Mouse (Mus musculus) forebrain, postnatal 0 days (tissue): ENCODE measurements around the gene Cnnm3. TPM values are rescaled to one million over a fixed set of nuclear protein-coding genes. Genes with fewer than 3 reads are reported as not detected.

Source experiments
- ATAC-seq: fragments of 200-750 bp; cut with Nextera tagmentation; 2 replicates; pipeline ENCODE4 v1.8.0; 2017; ENCODE audit warnings: mild to moderate bottlenecking, moderate library complexity
- DNase-seq: peaks from one replicate; pipeline ENCODE4 v3.0.0-alpha.2; 2015
- H3K27ac ChIP-seq: fragments of 300-500 bp; sonication (generic); 2 replicates; pipeline ENCODE4 v1.5.1; 2014; ENCODE audit warnings: low read depth, mild to moderate bottlenecking, antibody characterized with exemption, low read length, moderate library complexity, mixed read lengths
- H3K27me3 ChIP-seq: fragments of 300-500 bp; sonication (generic); 2 replicates; pipeline ENCODE4 v1.6.1; 2014; ENCODE audit warnings: mild to moderate bottlenecking, low read length, mixed read lengths; ENCODE audit not compliant: insufficient read depth
- H3K36me3 ChIP-seq: fragments of 300-500 bp; sonication (generic); 2 replicates; pipeline ENCODE4 v1.6.1; 2014; ENCODE audit warnings: mild to moderate bottlenecking, moderate library complexity; ENCODE audit not compliant: insufficient read depth
- H3K4me1 ChIP-seq: fragments of 300-500 bp; sonication (generic); 2 replicates; pipeline ENCODE4 v1.6.1; 2014; ENCODE audit warnings: antibody characterized with exemption; ENCODE audit not compliant: insufficient read depth
- H3K4me2 ChIP-seq: fragments of 300-500 bp; sonication (generic); 2 replicates; pipeline ENCODE4 v1.6.1; 2014; ENCODE audit warnings: low read depth, mild to moderate bottlenecking, moderate library complexity
- H3K4me3 ChIP-seq: fragments of 300-500 bp; sonication (generic); 2 replicates; pipeline ENCODE4 v1.5.1; 2014; ENCODE audit warnings: low read depth, low read length, mixed read lengths
- H3K9ac ChIP-seq: fragments of 300-500 bp; sonication (generic); 2 replicates; pipeline ENCODE4 v1.6.1; 2014; ENCODE audit warnings: mild to moderate bottlenecking
- H3K9me3 ChIP-seq: fragments of 300-500 bp; sonication (generic); 2 replicates; pipeline ENCODE4 v1.6.1; 2016; ENCODE audit warnings: low read length
- CTCF ChIP-seq: sonication (generic); IDR thresholded peaks from 2 replicates; pipeline ENCODE4 v1.5.1; 2016; ENCODE audit warnings: antibody characterized with exemption, control low read depth, low read depth
- WGBS: fragments of 180-500 bp; shearing (Covaris S2); extraction: QIAGEN DNeasy Blood & Tissue Kit; methylation state at CpG from one replicate; pipeline ENCODE4 v1.1.7; 2014; 5-methylcytosine and 5-hydroxymethylcytosine counted together
- polyA plus RNA-seq: library from polyadenylated mRNA; unstranded; fragments of >200 nt; fragmentation: Nextera tagmentation; extraction: Ambion mirVana; gene quantifications from 2 replicates; pipeline ENCODE4 v1.2.1, GENCODE M21; 2015
- total RNA-seq: library from RNA; depleted of rRNA; stranded (reverse); fragments of >200 nt; gene quantifications from 2 replicates; pipeline ENCODE4 v1.2.3, GENCODE M21; 2014

The Cnnm3 gene
- total and polyA plus RNA-seq, 2 experiments from 2014 or later, result 4.8 to 29.1 TPM

DNA sequence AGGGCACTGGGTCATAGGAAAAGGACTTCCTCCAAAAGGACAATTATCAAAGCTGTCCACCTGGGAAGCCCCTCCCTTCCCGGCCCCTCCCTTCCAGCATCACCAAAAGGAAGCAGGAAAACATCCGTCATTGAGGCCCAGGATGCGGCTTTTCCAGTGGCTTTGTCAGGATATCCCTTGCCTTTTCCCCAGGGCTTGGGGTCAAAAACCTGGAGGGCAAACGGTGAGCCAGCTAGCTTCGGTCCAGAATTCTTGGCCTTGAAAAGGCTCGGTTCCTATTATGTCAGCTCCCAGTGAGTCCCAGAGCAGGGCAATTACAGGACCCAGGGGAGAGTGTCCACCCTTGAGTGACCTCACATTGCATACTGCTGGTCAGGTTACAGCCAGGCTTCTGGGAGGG is 49.2 kb downstream of the Cnnm3 start:
- no peak for TF ChIP-seq CTCF
- Histone ChIP-seq H3K27ac (no peak overlapping the region), H3K4me3 (no peak overlapping the region), H3K4me2 (no peak overlapping the region), H3K9ac (no peak overlapping the region), H3K9me3 (no peaks in the 10 kb centered on the region), H3K27me3 (no peaks in the 10 kb centered on the region), H3K36me3 (no peaks in the 10 kb centered on the region), H3K4me1 (0 out of 2 replicates have a peak, but pooled peaks cover 2% of the 10 kb centered on the region)
- WGBS, result 68% methylated on average over 6 of the region's 6 CpGs
- DNase-seq (no peak), ATAC-seq (no peak)

DNA sequence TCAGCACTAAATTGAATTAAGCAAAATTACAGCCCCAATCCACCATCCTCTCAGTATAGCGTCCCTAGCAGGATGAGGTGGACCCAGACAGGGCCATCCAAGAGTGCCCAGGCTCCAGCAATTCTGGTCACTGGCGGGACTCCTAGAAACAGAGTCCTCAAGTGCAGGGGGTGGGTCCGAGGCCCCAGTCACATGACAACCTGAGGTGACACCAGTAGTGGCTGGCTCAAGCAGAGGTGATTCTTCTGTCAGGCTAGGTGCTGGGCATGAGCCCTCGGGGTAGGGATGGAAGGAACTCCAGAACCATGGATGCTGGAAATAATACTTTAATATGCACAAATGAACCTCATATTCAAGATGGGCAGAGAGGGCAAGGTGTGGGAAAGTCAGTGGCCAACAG is 50.7 kb downstream of the Cnnm3 start:
- no peak for TF ChIP-seq CTCF
- no peak for DNase-seq
- Histone ChIP-seq H3K27ac (no peak overlapping the region), H3K27me3 (no peaks in the 10 kb centered on the region), H3K4me3 (no peak overlapping the region), H3K9ac (no peak overlapping the region), H3K9me3 (no peaks in the 10 kb centered on the region), H3K4me2 (no peak overlapping the region), H3K4me1 (no peaks in the 10 kb centered on the region), H3K36me3 (no peaks in the 10 kb centered on the region)
- no peak for ATAC-seq
- WGBS, result 77% methylated on average over 4 of the region's 4 CpGs

DNA sequence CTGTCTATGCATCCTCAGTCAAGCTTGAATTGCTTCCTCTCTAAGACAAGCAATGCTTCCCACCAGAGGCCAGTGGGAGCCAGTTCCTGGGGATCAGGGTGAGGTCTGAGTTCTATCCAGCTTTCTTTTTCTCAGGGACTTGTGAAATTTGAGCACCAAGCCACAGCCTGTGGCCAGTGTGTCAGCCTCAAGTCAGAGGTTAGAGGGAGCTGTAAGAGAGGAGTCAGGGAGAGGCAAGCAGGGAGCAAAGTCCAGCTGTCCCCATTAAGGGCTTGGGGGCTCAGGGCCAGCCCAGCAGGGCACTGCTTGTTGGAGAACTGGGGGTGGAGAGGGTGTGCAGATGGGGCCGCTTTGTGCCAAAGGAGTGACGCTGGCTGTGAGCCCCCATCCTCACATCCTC is 51.5 kb downstream of the Cnnm3 start:
- no peak overlapping the region for H3K4me3 ChIP-seq
- TF ChIP-seq CTCF, result no peak
- H3K27me3 ChIP-seq, result no peaks in the 10 kb centered on the region
- H3K4me1 ChIP-seq, result no peaks in the 10 kb centered on the region
- no peak overlapping the region for H3K27ac ChIP-seq
- H3K9me3 ChIP-seq, result no peaks in the 10 kb centered on the region
- 84% methylated on average over 2 of the region's 2 CpGs for WGBS
- H3K4me2 ChIP-seq, result no peak overlapping the region
- no peaks in the 10 kb centered on the region for H3K36me3 ChIP-seq
- DNase-seq, result no peak
- ATAC-seq, result no peak
- no peak overlapping the region for H3K9ac ChIP-seq

GRCm38 (mm10) chr1:36563632-36564031 is 52.0 kb downstream of the Cnnm3 start:
- no peak overlapping the region for H3K4me3 ChIP-seq
- no peaks in the 10 kb centered on the region for H3K4me1 ChIP-seq
- DNase-seq, result no peak
- no peak overlapping the region for H3K9ac ChIP-seq
- H3K9me3 ChIP-seq, result no peaks in the 10 kb centered on the region
- H3K27ac ChIP-seq, result no peak overlapping the region
- 71% methylated on average over 4 of the region's 4 CpGs for WGBS
- no peak overlapping the region for H3K4me2 ChIP-seq
- H3K27me3 ChIP-seq, result no peaks in the 10 kb centered on the region
- TF ChIP-seq CTCF, result no peak
- ATAC-seq, result no peak
- H3K36me3 ChIP-seq, result no peaks in the 10 kb centered on the region

DNA sequence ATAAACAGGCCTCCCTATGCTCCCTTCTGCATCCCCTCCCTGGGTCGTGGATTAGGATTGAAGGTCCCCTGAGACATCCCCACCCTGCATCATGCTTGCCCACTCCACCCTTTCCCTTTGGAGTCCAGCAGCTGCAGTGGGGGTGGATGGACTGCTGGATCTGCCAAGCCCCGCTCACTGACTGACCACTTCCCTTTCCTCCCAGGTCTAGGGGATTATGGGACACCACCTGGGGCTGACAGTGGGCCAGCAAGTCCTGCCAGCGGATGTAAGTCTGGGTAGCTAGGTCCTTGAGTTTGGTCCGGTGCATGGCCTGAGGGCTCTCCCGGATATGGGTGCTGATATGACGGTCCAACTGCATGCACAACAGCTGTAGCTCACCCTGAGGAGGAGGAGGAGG is 52.4 kb downstream of the Cnnm3 start:
- H3K4me1 ChIP-seq, result no peaks in the 10 kb centered on the region
- no peak overlapping the region for H3K4me3 ChIP-seq
- H3K27me3 ChIP-seq, result no peaks in the 10 kb centered on the region
- no peak overlapping the region for H3K4me2 ChIP-seq
- ATAC-seq (no peak), DNase-seq (no peak)
- H3K27ac ChIP-seq, result no peak overlapping the region
- no peaks in the 10 kb centered on the region for H3K36me3 ChIP-seq
- WGBS, result 80% methylated on average over 6 of the region's 6 CpGs
- H3K9ac ChIP-seq, result no peak overlapping the region
- no peaks in the 10 kb centered on the region for H3K9me3 ChIP-seq
- no peak for TF ChIP-seq CTCF

GRCm38 (mm10) chr1:36566425-36566824 is 54.8 kb downstream of the Cnnm3 start:
- no peak overlapping the region for H3K4me2 ChIP-seq
- H3K4me3 ChIP-seq, result no peak overlapping the region
- H3K9ac ChIP-seq, result no peak overlapping the region
- no peaks in the 10 kb centered on the region for H3K4me1 ChIP-seq
- no peak for DNase-seq
- TF ChIP-seq CTCF, result no peak
- no peak for ATAC-seq
- no peaks in the 10 kb centered on the region for H3K36me3 ChIP-seq
- no peaks in the 10 kb centered on the region for H3K27me3 ChIP-seq
- 14% methylated on average over 2 of the region's 2 CpGs for WGBS
- no peak overlapping the region for H3K27ac ChIP-seq
- H3K9me3 ChIP-seq, result no peaks in the 10 kb centered on the region

DNA sequence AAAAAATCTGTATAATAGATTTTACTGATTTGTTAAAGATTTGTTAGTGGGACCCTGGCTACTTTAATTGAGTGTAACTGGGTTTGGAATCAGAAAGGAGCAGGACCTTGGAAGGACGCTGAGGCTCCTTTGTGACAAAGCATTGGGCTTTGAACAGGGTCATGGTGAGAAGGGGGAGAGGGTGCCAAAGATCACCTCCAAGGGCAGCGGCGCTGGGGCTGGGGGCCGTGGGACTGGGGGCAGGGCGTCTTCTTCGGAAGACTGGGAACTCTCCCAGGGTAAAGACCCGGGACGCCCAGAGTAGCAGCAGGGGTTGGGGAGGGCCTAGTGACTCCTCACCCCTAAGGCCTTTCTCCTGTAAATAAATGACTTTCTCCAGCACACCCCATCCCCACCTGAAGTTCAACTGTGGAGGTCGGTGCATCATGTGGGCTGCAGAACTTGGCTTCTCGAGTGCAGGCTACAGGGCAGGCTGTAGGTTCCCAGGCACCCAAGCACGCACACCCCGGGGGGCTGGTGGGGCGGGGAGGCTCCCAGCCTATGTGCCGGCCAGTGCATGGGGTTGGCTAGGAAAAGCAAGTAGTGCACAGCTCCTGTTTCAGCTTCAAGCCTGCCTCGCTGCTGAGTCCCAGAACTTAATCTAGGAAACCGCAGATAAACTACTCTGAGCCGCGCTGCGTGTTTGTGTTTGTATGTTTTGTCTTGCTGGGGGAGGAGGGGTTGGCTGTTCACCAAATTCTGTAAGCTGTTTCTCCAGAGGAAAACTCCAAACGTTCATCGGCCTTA is 56.3 kb downstream of the Cnnm3 start:
- no peak overlapping the region for H3K27ac ChIP-seq
- no peaks in the 10 kb centered on the region for H3K36me3 ChIP-seq
- ATAC-seq (no peak), DNase-seq (no peak)
- H3K9ac ChIP-seq, result no peak overlapping the region
- no peaks in the 10 kb centered on the region for H3K9me3 ChIP-seq
- H3K4me1 ChIP-seq, result no peaks in the 10 kb centered on the region
- no peak for TF ChIP-seq CTCF
- H3K27me3 ChIP-seq, result no peaks in the 10 kb centered on the region
- 37% methylated on average over 21 of the region's 21 CpGs for WGBS
- no peak overlapping the region for H3K4me2 ChIP-seq
- no peak overlapping the region for H3K4me3 ChIP-seq
